In the genomic region with DNA sequence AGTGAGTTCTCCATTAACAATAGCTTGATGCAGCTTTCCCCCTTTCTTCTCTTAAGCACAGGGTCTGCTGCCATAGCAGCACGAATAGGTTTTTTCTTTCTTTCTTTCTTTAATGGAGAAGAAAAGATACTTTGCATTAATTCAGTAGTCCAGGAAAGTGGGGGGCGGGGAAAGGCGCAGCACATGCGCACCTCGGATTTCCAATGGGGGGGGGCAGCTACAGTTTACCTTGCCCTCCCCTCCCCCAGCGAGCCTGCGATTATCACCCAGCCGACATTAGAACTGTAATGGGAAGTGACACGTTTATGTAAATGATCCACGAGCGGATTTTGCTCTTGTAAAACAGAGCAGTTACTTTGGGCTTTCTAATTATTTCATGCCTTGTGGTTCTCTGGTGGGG, we compare ENCODE assay signal across 8 mouse cellular contexts.
DNase-seq lines count a peak whose midpoint lies in the region; ATAC-seq and TF ChIP-seq lines count a peak whose summit lies in the region.
"Had no signal": no experiment of that assay in that cellular context is flagged by ENCODE, and none has a peak within 500 bp of the region (broad histone marks: within the 10 kb centered on the region; RNA-seq: fewer than 3 reads in every experiment).

No protein-coding gene starts in this region.

- H3K36me3 ChIP-seq in embryonic facial prominence, embryonic 12.5 days: no peaks in the 10 kb centered on the region
- H3K36me3 ChIP-seq in forebrain, embryonic 14.5 days (ENCODE audit: control insufficient read depth, insufficient read depth, low read length): no peaks in the 10 kb centered on the region
- no peaks in the 10 kb centered on the region for H3K36me3 ChIP-seq in midbrain, embryonic 14.5 days (ENCODE audit: control insufficient read depth, insufficient read depth, low read length)

- H3K9me3 ChIP-seq in embryonic facial prominence, embryonic 12.5 days: no peaks in the 10 kb centered on the region
- no peaks in the 10 kb centered on the region for H3K9me3 ChIP-seq in forebrain, embryonic 14.5 days (replicated peaks; ENCODE audit: control insufficient read depth, low read length)
- H3K9me3 ChIP-seq in midbrain, embryonic 14.5 days (ENCODE audit: control insufficient read depth, low read length): no peaks in the 10 kb centered on the region

- 0 out of 2 replicates have a peak overlapping the region, but pooled peaks have one; percentile 3 for H3K4me3 ChIP-seq in left cerebral cortex, adult 2 months
- 0 out of 2 replicates have a peak overlapping the region, but pooled peaks have one; percentile 4 for H3K4me3 ChIP-seq in embryonic facial prominence, embryonic 12.5 days
- H3K4me3 ChIP-seq in forebrain, embryonic 14.5 days (ENCODE audit: low read depth, low read length): peak overlapping the region; percentile 7; the same call in 1 of the 2 replicates
- 0 out of 2 replicates have a peak overlapping the region, but pooled peaks have one; percentile 5 for H3K4me3 ChIP-seq in midbrain, embryonic 14.5 days (replicated peaks; ENCODE audit: low read depth, low read length)

- H3K27me3 ChIP-seq in embryonic facial prominence, embryonic 12.5 days: 0 out of 2 replicates have a peak, but pooled peaks cover 4% of the 10 kb centered on the region
- no peaks in the 10 kb centered on the region for H3K27me3 ChIP-seq in forebrain, embryonic 14.5 days (replicated peaks; ENCODE audit: control insufficient read depth, insufficient read depth, low read length)
- H3K27me3 ChIP-seq in midbrain, embryonic 14.5 days (ENCODE audit: control insufficient read depth, insufficient read depth, low read length): no peaks in the 10 kb centered on the region

- H3K4me2 ChIP-seq in embryonic facial prominence, embryonic 12.5 days (replicated peaks): peak overlapping the region; percentile 38
- peak overlapping the region; percentile 41 for H3K4me2 ChIP-seq in forebrain, embryonic 14.5 days (ENCODE audit: low read length)
- H3K4me2 ChIP-seq in midbrain, embryonic 14.5 days (ENCODE audit: low read length): peak overlapping the region; percentile 45

- intact Hi-C loops in left cerebral cortex, adult 2 months (cut with DNase I): no loop called here

- H3K27ac ChIP-seq in left cerebral cortex, adult 2 months: no peak overlapping the region
- H3K27ac ChIP-seq in embryonic facial prominence, embryonic 12.5 days: no peak overlapping the region
- H3K27ac ChIP-seq in forebrain, embryonic 14.5 days (ENCODE audit: low read depth, low read length): peak overlapping the region; percentile 52
- peak overlapping the region; percentile 89 for H3K27ac ChIP-seq in midbrain, embryonic 14.5 days (replicated peaks; ENCODE audit: low read depth, low read length)

- no peak overlapping the region for H3K9ac ChIP-seq in embryonic facial prominence, embryonic 12.5 days
- H3K9ac ChIP-seq in forebrain, embryonic 14.5 days (ENCODE audit: low read length): no peak overlapping the region
- no peak overlapping the region for H3K9ac ChIP-seq in midbrain, embryonic 14.5 days (replicated peaks; ENCODE audit: low read length)

- H3K4me1 ChIP-seq in embryonic facial prominence, embryonic 12.5 days: peaks cover 19% of the 10 kb centered on the region
- peaks cover 17% of the 10 kb centered on the region for H3K4me1 ChIP-seq in forebrain, embryonic 14.5 days (ENCODE audit: control insufficient read depth, insufficient read depth, low read length)
- H3K4me1 ChIP-seq in midbrain, embryonic 14.5 days (ENCODE audit: control insufficient read depth, insufficient read depth, low read length): peaks cover 43% of the 10 kb centered on the region

- TF ChIP-seq CTCF in left cerebral cortex, adult 2 months (IDR thresholded peaks at IDR 0.05): no peak

- 22% methylated on average over 11 of the region's 11 CpGs for WGBS in embryonic facial prominence, embryonic 12.5 days
- 2% methylated on average over 11 of the region's 11 CpGs for WGBS in forebrain, embryonic 14.5 days
- under 1% methylated on average over 11 of the region's 11 CpGs for WGBS in midbrain, embryonic 14.5 days

- DNase-seq in left cerebral cortex, adult 2 months (ENCODE audit: extremely low spot score in 1 of 2, low spot score in 2 of 2): peak in 1 of 2 experiments; percentile 10
- no peak for DNase-seq in left cerebral cortex, adult 18-20 months (ENCODE audit: low spot score in 2 of 2)
- peak; percentile 82 for DNase-seq in forebrain, embryonic 14.5 days (ENCODE audit: low spot score)
- peak; percentile 93 for DNase-seq in midbrain, embryonic 14.5 days
- DNase-seq in T-cell, adult 2 months (ENCODE audit: low spot score): no peak
- DNase-seq: lung, adult 18-20 months had no signal

- ATAC-seq in embryonic facial prominence, embryonic 12.5 days (ENCODE audit: insufficient number of reproducible peaks, insufficient read depth, low FRiP score, low TSS enrichment): no peak
- peak; percentile 67 for ATAC-seq in forebrain, embryonic 14.5 days
- ATAC-seq in midbrain, embryonic 14.5 days (ENCODE audit: low FRiP score, low TSS enrichment): peak; percentile 79
- no peak for ATAC-seq in monocyte, adult 5-6 weeks (replicated peaks; ENCODE audit: insufficient number of reproducible peaks, low FRiP score, low TSS enrichment, poor library complexity, severe bottlenecking)

Comparison
In these comparisons a context has a peak if more than half of its experiments do, and no peak if none do; other contexts are left out.
1. DNase-seq: peak in forebrain, embryonic 14.5 days (single experiment) and midbrain, embryonic 14.5 days (single experiment); none in left cerebral cortex, adult 18-20 months (0 of 2) and T-cell, adult 2 months (single experiment).
2. H3K27ac ChIP-seq: peak in forebrain, embryonic 14.5 days (single experiment) and midbrain, embryonic 14.5 days (single experiment); none in left cerebral cortex, adult 2 months (single experiment) and embryonic facial prominence, embryonic 12.5 days (single experiment).
3. ATAC-seq: peak in forebrain, embryonic 14.5 days (single experiment) and midbrain, embryonic 14.5 days (single experiment); none in embryonic facial prominence, embryonic 12.5 days (single experiment) and monocyte, adult 5-6 weeks (single experiment).
4. Peak in every context shown above with its lines, with median percentiles within 50 percentile points of each other: H3K4me3 ChIP-seq and H3K4me2 ChIP-seq.